Mouse (Mus musculus): ENCODE results near the gene Hist1h4f. TPM values are rescaled to one million over a fixed set of nuclear protein-coding genes. Genes with fewer than 3 reads are reported as not detected.
"Not testable (repeated sequence)": the region's sequence is repeated elsewhere in the genome, so short reads cannot be mapped to it uniquely, and the experiment has no call there.

Gene Hist1h4f
- polyA plus RNA-seq, 1 experiment from 2014 or later: 2.7 TPM

- Histone ChIP-seq H3K27ac (ENCODE audit: low read depth) (peak within 1 kb of the TSS; percentile 99), H3K4me1 (ENCODE audit: insufficient read depth) (no peaks in the 10 kb centered on the region), H3K27me3 (ENCODE audit: insufficient read depth, low read length) (no peaks in the 10 kb centered on the region), H3K4me3 (ENCODE audit: low read depth, low read length) (peak within 1 kb of the TSS; percentile 45), H3K9ac (peak within 1 kb of the TSS; percentile 82), H3K4me2 (peak within 1 kb of the TSS; percentile 87), H3K9me3 (ENCODE audit: low read depth, low read length) (no peaks in the 10 kb centered on the region), H3K36me3 (ENCODE audit: insufficient read depth) (no peaks in the 10 kb centered on the region)
- ATAC-seq (ENCODE audit: insufficient read depth): peak; percentile 89
- DNase-seq: peak; percentile 94
- TF ChIP-seq CTCF (IDR thresholded peaks at IDR 0.05; ENCODE audit: low read depth): no peak
- WGBS: 0% methylated on average over 18 of the region's 18 CpGs
Measured at GRCm38 (mm10) chr13:23571022-23571503, 19.6 kb upstream of the Hist1h4f start, which contains the start of the genes Hist1h2ae and Hist1h2bg. Gene Hist1h2ae, minus strand, starts transcription at chr13:23571220. Gene Hist1h2bg, plus strand, starts transcription at chr13:23571396.

DNA sequence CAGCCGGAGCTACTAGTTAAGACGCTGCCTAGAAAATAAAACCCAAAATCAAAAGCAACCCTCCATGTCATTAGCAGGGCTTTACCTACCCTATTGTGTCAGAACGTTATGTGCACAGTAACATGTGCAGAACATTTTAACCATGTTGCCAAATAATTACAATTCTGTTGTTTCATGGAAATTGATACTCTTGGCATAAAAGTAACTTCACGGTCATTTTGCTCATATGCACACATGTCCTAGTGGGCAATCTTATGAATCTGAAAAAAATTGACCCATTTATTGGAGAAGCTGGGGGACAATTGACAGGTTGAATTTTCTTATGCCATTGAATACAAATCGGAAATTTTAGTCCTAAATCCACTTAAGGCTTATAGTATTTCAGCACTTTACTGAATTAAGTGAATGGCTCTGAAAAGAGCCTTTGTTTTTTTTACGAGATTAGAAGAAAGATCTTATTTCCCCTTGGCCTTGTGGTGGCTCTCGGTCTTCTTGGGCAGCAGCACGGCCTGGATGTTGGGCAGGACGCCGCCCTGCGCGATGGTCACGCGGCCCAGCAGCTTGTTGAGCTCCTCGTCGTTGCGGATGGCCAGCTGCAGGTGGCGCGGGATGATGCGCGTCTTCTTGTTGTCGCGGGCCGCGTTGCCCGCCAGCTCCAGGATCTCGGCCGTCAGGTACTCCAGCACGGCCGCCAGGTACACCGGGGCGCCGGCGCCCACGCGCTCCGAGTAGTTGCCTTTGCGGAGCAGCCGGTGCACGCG, 19.0 kb upstream of the Hist1h4f start:
- peak overlapping the region; percentile 45 for H3K4me3 ChIP-seq (ENCODE audit: low read depth, low read length)
- peak overlapping the region; percentile 55 for H3K9ac ChIP-seq
- ATAC-seq (ENCODE audit: insufficient read depth); H3K36me3 ChIP-seq (ENCODE audit: insufficient read depth); H3K27me3 ChIP-seq (ENCODE audit: insufficient read depth, low read length); H3K4me1 ChIP-seq (ENCODE audit: insufficient read depth); H3K9me3 ChIP-seq (ENCODE audit: low read depth, low read length): not testable (repeated sequence)
- peak overlapping the region; percentile 87 for H3K4me2 ChIP-seq
- peak; percentile 64 for DNase-seq
- WGBS: 2% methylated on average over 21 of the region's 41 CpGs
- H3K27ac ChIP-seq (ENCODE audit: low read depth): peak overlapping the region; percentile 99

DNA sequence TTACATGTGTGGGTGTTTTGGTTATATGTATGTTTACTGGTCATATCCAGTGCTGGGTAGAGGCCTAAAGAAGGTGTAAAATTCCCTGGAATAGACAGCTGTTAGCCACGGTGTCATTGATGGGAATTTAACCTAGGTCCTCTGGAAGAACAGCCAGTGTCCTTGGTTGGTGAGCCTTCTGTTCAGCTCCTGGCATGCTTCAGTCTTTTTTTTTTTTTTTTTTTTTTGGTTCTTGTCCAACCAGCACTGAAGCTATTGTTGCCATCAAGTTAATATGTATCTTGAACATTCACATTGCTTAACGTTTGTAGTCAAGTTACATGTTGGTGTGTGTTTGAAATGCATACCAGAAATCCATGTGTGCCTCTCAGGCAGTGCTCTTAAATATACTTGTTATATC, 13.0 kb upstream of the Hist1h4f start:
- Histone ChIP-seq H3K27me3 (ENCODE audit: insufficient read depth, low read length) (no peaks in the 10 kb centered on the region), H3K9me3 (ENCODE audit: low read depth, low read length) (no peaks in the 10 kb centered on the region), H3K4me2 (no peak overlapping the region), H3K9ac (no peak overlapping the region), H3K4me1 (ENCODE audit: insufficient read depth) (no peaks in the 10 kb centered on the region), H3K36me3 (ENCODE audit: insufficient read depth) (no peaks in the 10 kb centered on the region), H3K4me3 (ENCODE audit: low read depth, low read length) (no peak overlapping the region), H3K27ac (ENCODE audit: low read depth) (peak overlapping the region; percentile 97)
- TF ChIP-seq CTCF (IDR thresholded peaks at IDR 0.05; ENCODE audit: low read depth): no peak
- 84% methylated on average over 2 of the region's 2 CpGs for WGBS
- no peak for ATAC-seq (ENCODE audit: insufficient read depth)
- no peak for DNase-seq

GRCm38 (mm10) chr13:23562699-23563462, 11.4 kb upstream of the Hist1h4f start:
- Histone ChIP-seq H3K9me3 (ENCODE audit: low read depth, low read length) (no peaks in the 10 kb centered on the region), H3K4me2 (peak overlapping the region; percentile 72), H3K4me3 (ENCODE audit: low read depth, low read length) (peak overlapping the region; percentile 37), H3K27me3 (ENCODE audit: insufficient read depth, low read length) (no peaks in the 10 kb centered on the region), H3K36me3 (ENCODE audit: insufficient read depth) (no peaks in the 10 kb centered on the region), H3K27ac (ENCODE audit: low read depth) (peak overlapping the region; percentile 97), H3K9ac (peak overlapping the region; percentile 42), H3K4me1 (ENCODE audit: insufficient read depth) (no peaks in the 10 kb centered on the region)
- TF ChIP-seq CTCF (IDR thresholded peaks at IDR 0.05; ENCODE audit: low read depth): peak; percentile 63
- ATAC-seq (ENCODE audit: insufficient read depth) (peak; percentile 60), DNase-seq (peak; percentile 89)
- 2% methylated on average over 18 of the region's 18 CpGs for WGBS

DNA sequence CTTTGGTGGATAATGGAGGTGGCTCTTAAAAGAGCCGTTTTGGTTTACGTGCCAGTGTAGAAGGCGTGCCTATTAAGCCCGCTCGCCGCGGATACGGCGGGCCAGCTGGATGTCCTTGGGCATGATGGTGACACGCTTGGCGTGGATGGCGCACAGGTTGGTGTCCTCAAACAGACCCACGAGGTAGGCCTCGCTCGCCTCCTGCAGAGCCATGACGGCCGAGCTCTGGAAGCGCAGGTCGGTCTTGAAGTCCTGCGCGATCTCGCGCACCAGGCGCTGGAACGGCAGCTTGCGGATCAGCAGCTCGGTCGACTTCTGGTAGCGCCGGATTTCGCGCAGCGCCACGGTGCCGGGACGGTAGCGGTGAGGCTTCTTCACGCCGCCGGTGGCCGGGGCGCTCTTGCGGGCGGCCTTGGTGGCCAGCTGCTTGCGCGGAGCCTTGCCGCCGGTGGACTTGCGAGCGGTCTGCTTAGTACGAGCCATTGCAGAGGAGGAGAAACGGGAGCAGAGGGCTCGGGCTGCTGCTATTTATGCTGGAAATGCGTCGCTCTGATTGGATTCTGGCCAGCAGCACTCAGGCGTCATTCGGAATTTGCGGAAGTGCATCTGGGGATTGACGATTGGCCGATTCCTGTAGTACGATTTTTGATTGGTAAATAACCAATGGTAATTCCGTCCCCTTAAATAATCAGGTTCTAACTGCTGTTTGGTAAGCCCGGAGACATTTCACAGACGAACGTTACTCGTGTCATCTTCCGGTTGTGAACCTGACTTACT, 10.6 kb upstream of the Hist1h4f start, which contains the start of gene Hist1h3e:
Gene Hist1h3e (minus strand): TSS at position 487 of the 777 bp plus-strand sequence.
- H3K4me1 ChIP-seq (ENCODE audit: insufficient read depth); H3K36me3 ChIP-seq (ENCODE audit: insufficient read depth); H3K27me3 ChIP-seq (ENCODE audit: insufficient read depth, low read length); H3K9me3 ChIP-seq (ENCODE audit: low read depth, low read length): not testable (repeated sequence)
- Histone ChIP-seq H3K9ac (peak within 1 kb of the TSS; percentile 43), H3K27ac (ENCODE audit: low read depth) (peak within 1 kb of the TSS; percentile 97), H3K4me3 (ENCODE audit: low read depth, low read length) (peak within 1 kb of the TSS; percentile 37), H3K4me2 (peak within 1 kb of the TSS; percentile 72)
- WGBS: under 1% methylated on average over 38 of the region's 67 CpGs
- DNase-seq (peak; percentile 99), ATAC-seq (ENCODE audit: insufficient read depth) (peak; percentile 93)

DNA sequence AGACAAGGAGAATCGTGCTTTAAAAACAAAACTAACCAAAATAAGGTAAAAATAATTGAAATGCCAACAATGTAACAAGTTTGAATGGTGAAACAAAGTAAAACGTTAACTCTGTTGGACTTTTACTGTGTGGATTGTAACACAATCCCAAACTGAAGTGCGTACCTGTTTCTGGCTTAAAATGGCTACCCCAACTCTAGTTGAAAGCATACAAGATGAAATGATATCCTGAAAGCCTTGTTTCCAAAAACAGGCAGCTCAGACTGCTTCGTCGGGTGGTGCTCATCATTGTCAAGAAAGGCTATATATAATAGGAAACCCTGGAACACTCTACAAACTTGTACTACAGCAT, 10.1 kb upstream of the Hist1h4f start:
- peak overlapping the region; percentile 43; the same call in 1 of the 2 replicates for H3K9ac ChIP-seq
- H3K27ac ChIP-seq (ENCODE audit: low read depth): peak overlapping the region; percentile 97
- not testable (repeated sequence) for H3K27me3 ChIP-seq (ENCODE audit: insufficient read depth, low read length); H3K36me3 ChIP-seq (ENCODE audit: insufficient read depth); H3K4me1 ChIP-seq (ENCODE audit: insufficient read depth); ATAC-seq (ENCODE audit: insufficient read depth); DNase-seq; H3K9me3 ChIP-seq (ENCODE audit: low read depth, low read length)
- H3K4me3 ChIP-seq (ENCODE audit: low read depth, low read length): peak overlapping the region; percentile 37
- 0% methylated on average over 2 of the region's 5 CpGs for WGBS
- H3K4me2 ChIP-seq: peak overlapping the region; percentile 72

- DNase-seq: peak; percentile 29
- peak overlapping the region; percentile 21; the same call in 1 of the 2 replicates for H3K9ac ChIP-seq
- ATAC-seq (ENCODE audit: insufficient read depth): not testable (repeated sequence)
Measured at GRCm38 (mm10) chr13:23560699-23561098, 9.3 kb upstream of the Hist1h4f start.

More at GRCm38 (mm10) chr13:23560699-23561098, 9.3 kb upstream of the Hist1h4f start:
- H3K4me2 ChIP-seq: peak overlapping the region; percentile 41
- peak overlapping the region; percentile 3; the same call in 1 of the 2 replicates for H3K4me3 ChIP-seq (ENCODE audit: low read depth, low read length)
- 19% methylated on average over 2 of the region's 2 CpGs for WGBS
- peak overlapping the region; percentile 75; the same call in 1 of the 2 replicates for H3K27ac ChIP-seq (ENCODE audit: low read depth)
- H3K27me3 ChIP-seq (ENCODE audit: insufficient read depth, low read length); H3K9me3 ChIP-seq (ENCODE audit: low read depth, low read length); H3K36me3 ChIP-seq (ENCODE audit: insufficient read depth); H3K4me1 ChIP-seq (ENCODE audit: insufficient read depth): not testable (repeated sequence)
